In the genomic region with DNA sequence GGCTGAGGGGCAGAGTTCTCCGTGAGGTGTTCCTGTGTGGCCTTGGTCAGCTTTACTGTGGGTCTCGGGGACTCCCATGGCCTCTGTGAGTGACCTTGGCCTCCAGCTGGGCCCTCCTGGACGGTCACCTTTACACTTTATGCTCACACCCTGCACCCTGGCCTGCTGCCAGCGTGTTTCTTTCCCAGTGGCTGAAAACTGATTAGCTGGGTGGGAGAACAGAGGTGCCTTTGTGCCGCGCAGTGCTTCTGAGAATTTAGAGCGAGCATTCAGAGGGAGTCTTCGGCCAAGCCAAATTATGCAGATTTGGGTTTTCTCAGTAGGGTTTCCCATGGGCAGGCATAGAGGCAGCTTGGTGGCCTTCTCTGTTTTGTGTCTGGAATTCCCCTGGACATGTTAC, we compare ENCODE assay signal across 8 mouse cellular contexts. TPM values are rescaled to one million over a fixed set of nuclear protein-coding genes. Genes with fewer than 3 reads are reported as not detected.
DNase-seq lines count a peak whose midpoint lies in the region; ATAC-seq and TF ChIP-seq lines count a peak whose summit lies in the region.

No protein-coding gene starts in this region.

- H3K9ac ChIP-seq in lung, embryonic 14.5 days: peak overlapping the region; percentile 22; the same call in 1 of the 2 replicates
- 0 out of 2 replicates have a peak overlapping the region, but pooled peaks have one; percentile 8 for H3K9ac ChIP-seq in forebrain, embryonic 14.5 days (ENCODE audit: low read length)
- H3K9ac ChIP-seq in neural tube, embryonic 13.5 days: no peak overlapping the region

- 0 out of 2 replicates have a peak, but pooled peaks cover 5% of the 10 kb centered on the region for H3K4me1 ChIP-seq in lung, embryonic 14.5 days (ENCODE audit: insufficient read depth)
- peaks cover 23% of the 10 kb centered on the region for H3K4me1 ChIP-seq in forebrain, embryonic 14.5 days (ENCODE audit: control insufficient read depth, insufficient read depth, low read length)
- peaks cover 29% of the 10 kb centered on the region for H3K4me1 ChIP-seq in neural tube, embryonic 13.5 days (replicated peaks)

- H3K4me2 ChIP-seq in lung, embryonic 14.5 days: no peak overlapping the region
- H3K4me2 ChIP-seq in forebrain, embryonic 14.5 days (ENCODE audit: low read length): no peak overlapping the region
- no peak overlapping the region for H3K4me2 ChIP-seq in neural tube, embryonic 13.5 days

- H3K27me3 ChIP-seq in lung, embryonic 14.5 days (ENCODE audit: insufficient read depth, low read length): no peaks in the 10 kb centered on the region
- no peaks in the 10 kb centered on the region for H3K27me3 ChIP-seq in forebrain, embryonic 14.5 days (replicated peaks; ENCODE audit: control insufficient read depth, insufficient read depth, low read length)
- no peaks in the 10 kb centered on the region for H3K27me3 ChIP-seq in neural tube, embryonic 13.5 days

- TF ChIP-seq CTCF in lung, embryonic 14.5 days (IDR thresholded peaks at IDR 0.05; ENCODE audit: low read depth): no peak

- WGBS in lung, embryonic 14.5 days: 45% methylated on average over 8 of the region's 8 CpGs
- 8% methylated on average over 8 of the region's 8 CpGs for WGBS in forebrain, embryonic 14.5 days
- WGBS in neural tube, embryonic 13.5 days: 32% methylated on average over 8 of the region's 8 CpGs

- ATAC-seq in lung, embryonic 14.5 days (ENCODE audit: insufficient read depth): no peak
- ATAC-seq in forebrain, embryonic 14.5 days: peak; percentile 85
- ATAC-seq in neural tube, embryonic 13.5 days (ENCODE audit: low read depth): peak; percentile 44; the same call in 1 of the 2 replicates
- no peak for ATAC-seq in erythroid progenitor cell, adult 5-6 weeks (replicated peaks; ENCODE audit: low FRiP score, poor library complexity, severe bottlenecking)

- intact Hi-C loops in gastrocnemius, postnatal 14 days (cut with DNase I; ENCODE audit: low total_unique reads): no loop called here

- peaks cover 10% of the 10 kb centered on the region; the same call in 1 of the 2 replicates for H3K36me3 ChIP-seq in lung, embryonic 14.5 days (ENCODE audit: insufficient read depth)
- H3K36me3 ChIP-seq in forebrain, embryonic 14.5 days (ENCODE audit: control insufficient read depth, insufficient read depth, low read length): peaks cover 30% of the 10 kb centered on the region
- peaks cover 36% of the 10 kb centered on the region for H3K36me3 ChIP-seq in neural tube, embryonic 13.5 days

- DNase-seq in lung, embryonic 14.5 days: peak; percentile 66
- no peak for DNase-seq in lung, postnatal 14 days
- peak; percentile 82 for DNase-seq in forebrain, embryonic 14.5 days (ENCODE audit: low spot score)
- DNase-seq in kidney, adult 9 months: peak; percentile 95
- no peak for DNase-seq in gastrocnemius, postnatal 14 days
- DNase-seq in frontal cortex, postnatal 14 days (ENCODE audit: low spot score in 2 of 2): no peak

- H3K4me3 ChIP-seq in lung, embryonic 14.5 days (ENCODE audit: low read depth, low read length): no peak overlapping the region
- H3K4me3 ChIP-seq in forebrain, embryonic 14.5 days (ENCODE audit: low read depth, low read length): no peak overlapping the region
- no peak overlapping the region for H3K4me3 ChIP-seq in neural tube, embryonic 13.5 days

- no peaks in the 10 kb centered on the region for H3K9me3 ChIP-seq in lung, embryonic 14.5 days (ENCODE audit: low read depth, low read length)
- H3K9me3 ChIP-seq in forebrain, embryonic 14.5 days (replicated peaks; ENCODE audit: control insufficient read depth, low read length): no peaks in the 10 kb centered on the region
- no peaks in the 10 kb centered on the region for H3K9me3 ChIP-seq in neural tube, embryonic 13.5 days

- H3K27ac ChIP-seq in lung, embryonic 14.5 days (ENCODE audit: low read depth): peak overlapping the region; percentile 81
- H3K27ac ChIP-seq in forebrain, embryonic 14.5 days (ENCODE audit: low read depth, low read length): peak overlapping the region; percentile 77
- peak overlapping the region; percentile 83 for H3K27ac ChIP-seq in neural tube, embryonic 13.5 days (replicated peaks)

RNA-seq across cellular contexts. Expression of gene Pard6b, which starts 14.3 kb away (rescaled TPM):
- polyA plus RNA-seq in lung, embryonic 14.5 days (2014; fragmentation: Nextera tagmentation; extraction: Ambion mirVana): 14.0 and 14.1 TPM in 2 replicates
- polyA plus RNA-seq in forebrain, embryonic 14.5 days (2014; fragmentation: Nextera tagmentation; extraction: Ambion mirVana): 5.0 and 5.6 TPM in 2 replicates
- 7.5 and 9.1 TPM in 2 replicates for polyA plus RNA-seq in neural tube, embryonic 13.5 days (2015; fragmentation: Nextera tagmentation; extraction: Ambion mirVana)
- 1 to 10 TPM in 1 of 2 experiments, under 1 TPM in 1; 0.74 to 1.4 TPM for total RNA-seq in gastrocnemius, postnatal 14 days (2021)
- not detected in 2 replicates for total RNA-seq in erythroid progenitor cell, adult 5-6 weeks (2015; ENCODE audit: low replicate concordance)
- total RNA-seq in erythroid progenitor cell, adult 5-6 weeks (2017; ENCODE audit: low replicate concordance): 0.13 TPM in 1 of 2 replicates, not detected in the other

Comparison
In these comparisons a context has a peak if more than half of its experiments do, and no peak if none do; other contexts are left out.
1. DNase-seq: peak in lung, embryonic 14.5 days (single experiment), forebrain, embryonic 14.5 days (single experiment) and kidney, adult 9 months (single experiment); none in lung, postnatal 14 days (single experiment), gastrocnemius, postnatal 14 days (single experiment) and frontal cortex, postnatal 14 days (0 of 2).
2. ATAC-seq: peak in forebrain, embryonic 14.5 days (single experiment) and neural tube, embryonic 13.5 days (single experiment); none in lung, embryonic 14.5 days (single experiment) and erythroid progenitor cell, adult 5-6 weeks (single experiment).
3. Peak in every context shown above with its lines, with median percentiles within 50 percentile points of each other: H3K27ac ChIP-seq.